Mouse (Mus musculus) skeletal muscle tissue, adult 2 months (tissue): ENCODE results near the gene Kcnj1.
A peak's percentile ranks its signal among the peaks of the same experiment; 100 is the strongest.

Experiments
- DNase-seq: peaks from one replicate; pipeline ENCODE4 v3.0.0-alpha.2; 2012; ENCODE audit warnings: low read depth, low spot score

The Kcnj1 gene

DNA sequence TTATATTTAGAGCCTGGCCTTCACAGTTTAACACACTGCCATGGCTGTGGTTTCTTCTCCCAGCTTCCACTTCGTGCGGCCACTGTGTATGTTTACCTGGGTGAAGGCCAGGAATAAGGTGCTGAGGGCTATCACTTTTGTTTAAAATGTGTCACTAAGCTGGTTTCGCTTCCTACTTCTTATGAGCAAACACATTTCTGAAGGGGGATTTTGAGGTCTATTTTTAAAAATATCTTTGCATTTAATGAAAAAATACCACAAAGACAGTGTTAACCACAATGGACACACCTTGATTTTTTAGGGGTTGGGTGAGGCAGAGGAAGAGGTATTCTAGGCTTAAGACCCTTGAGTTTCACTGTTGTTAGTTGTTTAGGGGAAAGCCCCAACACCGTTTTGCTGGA lies 22.5 kb downstream of the Kcnj1 start:
- no peak for DNase-seq

GRCm38 (mm10) chr9:32400212-32400611 lies 27.9 kb downstream of the Kcnj1 start:
- no peak for DNase-seq

DNA sequence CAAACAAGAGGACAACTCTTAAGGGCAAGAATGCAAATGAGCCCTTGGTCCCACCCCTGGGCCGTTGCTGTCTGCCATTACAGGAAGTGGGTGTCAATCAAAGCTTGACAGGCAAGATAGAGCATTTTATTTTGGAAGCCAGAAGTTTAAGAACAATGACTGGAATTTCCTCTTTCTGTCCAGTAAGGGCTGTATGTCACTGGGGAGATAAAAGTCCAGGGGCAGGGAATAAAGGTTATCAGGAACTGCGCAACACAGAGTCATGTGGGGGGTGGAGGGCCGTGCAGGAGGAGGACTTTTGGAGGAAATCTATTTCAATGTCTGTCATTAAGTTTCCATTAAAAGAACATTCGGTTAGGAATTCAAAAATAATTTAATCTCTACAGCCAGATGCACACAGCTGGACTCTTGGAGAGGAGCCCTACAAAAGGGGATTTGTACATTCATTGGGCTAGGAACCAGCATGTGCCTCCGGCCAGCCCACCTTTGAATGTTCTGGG lies 28.4 kb downstream of the Kcnj1 start:
- DNase-seq: no peak

GRCm38 (mm10) chr9:32405191-32405925 lies 33.1 kb downstream of the Kcnj1 start:
- peak; percentile 49 for DNase-seq

DNA sequence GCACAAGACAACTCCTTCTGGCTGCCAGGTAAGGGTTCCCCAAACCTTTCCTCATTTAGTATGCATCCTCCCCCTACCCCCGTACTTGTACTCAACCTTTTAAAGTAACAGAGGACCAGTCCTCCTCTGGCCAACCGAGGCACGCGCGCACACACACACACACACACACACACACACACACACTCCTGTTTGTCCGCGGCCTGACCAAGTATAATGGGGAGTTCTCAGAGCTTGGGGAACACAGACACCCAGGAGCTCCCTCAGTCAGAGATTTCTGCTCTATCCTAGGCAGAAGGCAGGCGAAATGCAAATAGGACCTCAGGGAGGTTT lies 36.4 kb downstream of the Kcnj1 start:
- no peak for DNase-seq

- no peak for DNase-seq
These were observed 37.0 kb downstream of the Kcnj1 start for GRCm38 (mm10) chr9:32409060-32409961.

- DNase-seq: no peak
These were observed 38.4 kb downstream of the Kcnj1 start for GRCm38 (mm10) chr9:32410671-32411070.

GRCm38 (mm10) chr9:32411507-32411906 lies 39.2 kb downstream of the Kcnj1 start:
- no peak for DNase-seq

GRCm38 (mm10) chr9:32412836-32413580 lies 40.7 kb downstream of the Kcnj1 start:
- no peak for DNase-seq

DNA sequence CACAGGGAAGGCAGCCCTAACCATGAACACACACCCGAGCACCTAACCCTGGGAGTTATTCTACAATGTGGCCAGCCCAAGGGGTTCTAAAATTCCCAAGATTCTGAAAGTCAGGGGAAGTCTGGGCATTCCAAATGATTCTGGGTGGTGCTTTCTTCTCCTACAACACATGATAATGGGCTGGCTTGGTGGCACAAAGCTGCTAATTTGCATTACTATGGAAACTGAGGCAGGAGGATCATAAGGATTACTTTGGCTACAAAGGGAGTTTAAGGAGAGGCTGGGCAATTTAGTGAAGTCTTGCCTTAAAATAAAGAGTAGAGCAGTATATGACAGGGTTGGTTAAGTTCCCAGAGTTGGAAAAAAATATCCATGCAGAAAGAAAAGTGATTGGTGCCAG lies 42.7 kb downstream of the Kcnj1 start:
- DNase-seq: no peak

DNA sequence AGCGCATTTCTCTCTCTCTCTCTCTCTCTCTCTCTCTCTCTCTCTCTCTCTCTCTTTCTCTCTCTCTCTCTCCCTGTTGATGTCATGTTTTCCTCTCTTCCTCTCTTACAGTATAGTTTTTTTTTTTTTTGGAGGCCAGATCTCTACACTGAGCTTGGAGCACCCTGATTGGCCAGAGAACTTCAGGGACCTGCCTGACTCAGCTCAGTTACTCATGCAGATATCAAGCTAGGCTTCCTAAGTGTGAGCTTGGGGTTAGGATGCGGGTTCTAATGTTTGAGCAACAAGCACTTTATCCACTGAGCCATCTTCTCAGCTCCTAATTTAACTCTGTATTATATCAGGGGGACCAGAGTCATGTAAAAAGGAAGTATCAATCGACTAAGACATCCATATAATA lies 43.7 kb downstream of the Kcnj1 start:
- DNase-seq: no peak

- DNase-seq: no peak
These were observed 45.3 kb downstream of the Kcnj1 start for GRCm38 (mm10) chr9:32417466-32418116.

DNA sequence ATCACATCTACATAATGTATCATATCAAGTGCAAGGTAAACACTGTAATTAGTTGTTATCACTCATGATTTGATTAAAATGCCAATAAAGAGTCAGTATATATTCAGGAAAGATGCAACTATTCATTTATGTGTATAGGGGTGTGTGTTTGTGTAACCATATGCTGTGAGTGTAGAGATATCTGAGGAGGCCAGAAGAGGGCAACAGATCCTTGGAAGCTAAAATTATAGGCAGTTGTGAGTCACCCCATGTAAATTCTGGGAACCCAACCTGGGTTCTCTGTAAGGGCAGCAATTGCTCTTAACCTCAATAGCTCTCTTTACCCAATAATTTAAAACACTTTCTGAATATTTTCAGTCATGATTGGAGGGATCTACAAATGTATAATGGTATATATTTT lies 48.4 kb downstream of the Kcnj1 start:
- no peak for DNase-seq

- DNase-seq: no peak
These were observed 53.0 kb downstream of the Kcnj1 start for GRCm38 (mm10) chr9:32425321-32425720.

DNA sequence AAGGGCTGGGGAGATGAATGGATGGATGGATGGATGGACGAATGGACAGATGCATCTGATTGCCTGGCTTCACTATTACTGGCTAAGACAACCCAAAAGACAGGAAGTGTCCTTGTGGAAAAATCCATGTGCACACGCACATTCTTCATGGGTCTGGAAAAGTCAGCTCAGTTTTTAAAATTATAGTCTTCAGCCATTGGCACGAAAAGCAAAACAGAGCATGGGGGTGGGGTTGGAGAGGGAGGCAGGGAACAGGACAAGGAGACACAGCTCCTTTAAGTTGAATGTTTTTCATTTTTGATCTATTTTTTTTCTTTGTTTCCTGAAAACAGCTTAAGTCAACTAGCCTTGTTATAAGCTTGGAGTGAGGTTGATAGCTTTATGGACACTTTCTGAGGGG lies 58.8 kb downstream of the Kcnj1 start:
- no peak for DNase-seq

DNA sequence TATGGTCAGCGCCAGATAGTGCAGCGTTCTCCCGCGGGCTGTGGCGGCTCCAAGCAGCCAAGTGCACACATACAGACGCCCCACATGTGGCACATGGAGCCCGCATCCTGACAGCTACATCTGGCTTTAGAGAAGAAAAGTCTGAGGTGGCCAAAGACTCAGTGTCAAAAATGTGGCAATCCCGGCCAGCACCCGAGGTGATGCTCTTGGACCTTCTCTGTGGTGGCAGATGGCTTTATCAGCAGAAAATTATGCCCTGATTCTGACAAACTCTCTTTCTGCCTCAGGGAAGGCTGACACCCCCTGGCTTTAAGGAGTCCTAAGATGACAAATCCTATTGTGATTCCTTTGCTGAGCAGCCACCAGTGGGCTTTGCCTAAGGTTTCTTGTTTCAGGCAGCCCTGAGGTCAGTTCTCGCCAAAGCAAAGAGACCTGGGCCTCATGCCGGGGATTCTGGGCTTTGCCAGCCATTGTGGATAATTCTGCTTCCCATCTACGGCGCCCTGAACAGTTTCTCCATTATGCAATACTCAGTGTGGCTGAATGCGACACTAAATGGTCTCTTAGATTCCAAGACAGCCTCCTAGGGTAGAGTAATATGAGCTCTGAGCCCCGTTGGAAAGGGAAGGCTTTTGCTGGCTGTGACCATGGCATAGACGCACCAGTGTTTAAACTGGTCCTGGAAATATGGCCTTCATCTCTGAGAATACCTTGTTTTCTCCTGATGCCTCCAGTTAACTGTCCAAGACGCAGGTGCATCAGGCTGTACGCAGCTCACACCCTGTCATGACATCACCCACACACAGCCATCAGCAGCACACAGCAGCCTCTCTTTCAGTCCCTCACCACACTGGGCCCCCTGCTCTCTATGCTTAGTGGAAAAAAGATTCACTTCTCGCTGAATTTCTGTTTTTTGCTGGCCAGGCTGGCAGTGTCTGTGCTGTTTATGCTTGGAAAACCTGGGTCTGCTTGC lies 62.2 kb downstream of the Kcnj1 start:
- DNase-seq: no peak

DNA sequence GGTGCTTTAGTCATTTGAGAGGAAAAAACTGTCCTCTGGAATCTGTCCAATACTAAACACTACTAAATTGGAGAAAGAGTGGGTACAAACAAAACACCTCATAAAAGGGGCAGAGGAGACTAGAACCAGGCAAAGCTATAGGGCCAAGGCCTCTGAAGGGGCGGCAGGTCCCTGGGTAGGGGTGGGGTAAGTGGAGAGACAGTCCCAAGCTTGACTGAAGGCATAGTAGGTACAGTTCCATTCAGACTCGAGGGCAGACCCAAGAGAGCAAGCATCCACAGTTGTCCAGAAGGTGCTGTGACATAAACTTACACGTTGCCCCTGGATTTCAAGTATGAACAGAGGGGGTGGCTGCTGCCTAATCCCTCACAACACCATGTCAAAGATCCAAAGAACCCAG lies 70.8 kb downstream of the Kcnj1 start:
- DNase-seq: no peak

GRCm38 (mm10) chr9:32443817-32444216 lies 71.5 kb downstream of the Kcnj1 start:
- no peak for DNase-seq

GRCm38 (mm10) chr9:32444453-32445201 lies 72.3 kb downstream of the Kcnj1 start:
- no peak for DNase-seq

GRCm38 (mm10) chr9:32445789-32446188 lies 73.5 kb downstream of the Kcnj1 start:
- no peak for DNase-seq
